In the genomic region with DNA sequence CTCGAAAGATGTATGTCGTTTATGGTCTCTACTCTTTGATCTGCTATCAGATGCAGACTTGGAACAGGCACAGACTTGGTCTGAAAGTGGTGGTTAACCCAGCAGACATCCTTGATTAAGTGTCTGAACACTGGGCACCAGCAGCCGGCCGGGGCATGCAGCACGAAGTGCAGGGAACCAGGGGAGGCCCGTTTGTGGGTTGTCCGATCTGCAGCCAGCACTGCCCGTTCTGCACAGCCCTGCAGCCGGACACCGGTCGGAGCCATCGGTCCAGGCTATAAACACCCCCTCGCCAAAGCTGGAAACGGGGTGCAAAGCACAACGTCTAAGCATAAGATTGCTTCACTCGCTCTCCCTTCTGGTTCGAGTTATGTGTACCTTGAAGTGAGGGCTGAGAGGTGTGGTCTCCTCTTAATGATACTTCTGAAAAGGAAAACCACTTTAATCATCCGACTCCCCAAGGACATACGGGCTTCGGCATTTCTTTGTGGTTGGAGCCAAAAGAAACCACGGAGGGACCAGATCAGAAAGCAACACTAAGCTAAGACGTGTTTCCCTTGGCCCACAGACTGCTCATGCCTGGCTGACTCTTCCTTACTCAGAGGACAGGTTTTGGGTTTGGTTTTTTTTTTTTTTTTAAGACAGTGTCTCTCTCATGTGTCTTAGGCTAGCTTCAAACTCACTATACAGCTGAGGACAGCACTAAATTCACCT, we compare ENCODE assay signal across 13 mouse cellular contexts.
DNase-seq lines count a peak whose midpoint lies in the region; ATAC-seq and TF ChIP-seq lines count a peak whose summit lies in the region.
"Had no signal": no experiment of that assay in that cellular context is flagged by ENCODE, and none has a peak within 500 bp of the region (broad histone marks: within the 10 kb centered on the region; RNA-seq: fewer than 3 reads in every experiment).

No protein-coding gene starts in this region.

- ATAC-seq in embryonic facial prominence, embryonic 11.5 days (replicated peaks; ENCODE audit: insufficient number of reproducible peaks, low FRiP score, low TSS enrichment, low read depth): no peak
- ATAC-seq in limb, embryonic 14.5 days (ENCODE audit: low FRiP score, low read depth): no peak
- no peak for ATAC-seq in liver, embryonic 11.5 days (replicated peaks; ENCODE audit: low FRiP score)

- TF ChIP-seq POLR2A in limb, embryonic 14.5 days (IDR thresholded peaks at IDR 0.05; ENCODE audit: borderline replicate concordance, extremely low read depth, insufficient read depth, insufficient read length): no peak

- no peak overlapping the region for H3K4me3 ChIP-seq in embryonic facial prominence, embryonic 11.5 days (ENCODE audit: low read depth, low read length)
- H3K4me3 ChIP-seq in limb, embryonic 14.5 days (replicated peaks; ENCODE audit: low read length): no peak overlapping the region
- H3K4me3 ChIP-seq in liver, embryonic 11.5 days (ENCODE audit: low read depth, low read length): no peak overlapping the region
- H3K4me3 ChIP-seq: forebrain, embryonic 15.5 days had no signal

- 77% methylated on average over 22 of the region's 22 CpGs for WGBS in embryonic facial prominence, embryonic 11.5 days
- WGBS in limb, embryonic 14.5 days: 24% methylated on average over 22 of the region's 22 CpGs
- WGBS in liver, embryonic 11.5 days: 86% methylated on average over 22 of the region's 22 CpGs

- no peaks in the 10 kb centered on the region for H3K9me3 ChIP-seq in embryonic facial prominence, embryonic 11.5 days (replicated peaks; ENCODE audit: control insufficient read depth, low read length)
- H3K9me3 ChIP-seq in limb, embryonic 14.5 days (ENCODE audit: control insufficient read depth, low read length): no peaks in the 10 kb centered on the region
- H3K9me3 ChIP-seq in liver, embryonic 11.5 days (ENCODE audit: control insufficient read depth, low read length): no peaks in the 10 kb centered on the region
- H3K9me3 ChIP-seq: forebrain, embryonic 15.5 days had no signal

- H3K27me3 ChIP-seq in embryonic facial prominence, embryonic 11.5 days (ENCODE audit: control insufficient read depth, insufficient read depth, low read length): no peaks in the 10 kb centered on the region
- no peaks in the 10 kb centered on the region for H3K27me3 ChIP-seq in limb, embryonic 14.5 days (ENCODE audit: control insufficient read depth, insufficient read depth, low read length)
- no peaks in the 10 kb centered on the region for H3K27me3 ChIP-seq in liver, embryonic 11.5 days (replicated peaks; ENCODE audit: control insufficient read depth, insufficient read depth, low read length)
- H3K27me3 ChIP-seq: forebrain, embryonic 15.5 days had no signal

- H3K27ac ChIP-seq in embryonic facial prominence, embryonic 11.5 days (replicated peaks; ENCODE audit: low read depth, low read length): 0 out of 2 replicates have a peak overlapping the region, but pooled peaks have one; percentile 4
- H3K27ac ChIP-seq in limb, embryonic 14.5 days (replicated peaks; ENCODE audit: low read depth, low read length): peak overlapping the region; percentile 43; the same call in 1 of the 2 replicates
- H3K27ac ChIP-seq in liver, embryonic 11.5 days (ENCODE audit: low read depth, low read length): no peak overlapping the region
- H3K27ac ChIP-seq: forebrain, embryonic 15.5 days; liver, embryonic 14.5 days had no signal

- no peaks in the 10 kb centered on the region for H3K4me1 ChIP-seq in embryonic facial prominence, embryonic 11.5 days (ENCODE audit: control insufficient read depth, insufficient read depth, low read length)
- peaks cover 31% of the 10 kb centered on the region for H3K4me1 ChIP-seq in limb, embryonic 14.5 days (ENCODE audit: control insufficient read depth, insufficient read depth, low read length)
- no peaks in the 10 kb centered on the region for H3K4me1 ChIP-seq in liver, embryonic 11.5 days (replicated peaks; ENCODE audit: control insufficient read depth, insufficient read depth, low read length)

- no peak overlapping the region for H3K4me2 ChIP-seq in embryonic facial prominence, embryonic 11.5 days (ENCODE audit: low read depth, low read length)
- peak overlapping the region; percentile 22; the same call in 1 of the 2 replicates for H3K4me2 ChIP-seq in limb, embryonic 14.5 days (replicated peaks; ENCODE audit: low read depth, low read length, severe bottlenecking)
- H3K4me2 ChIP-seq in liver, embryonic 11.5 days: no peak overlapping the region
- H3K4me2 ChIP-seq: forebrain, embryonic 15.5 days; heart, embryonic 11.5 days; midbrain, embryonic 11.5 days had no signal

- H3K36me3 ChIP-seq in embryonic facial prominence, embryonic 11.5 days (replicated peaks; ENCODE audit: control insufficient read depth, insufficient read depth, low read depth, low read length): no peaks in the 10 kb centered on the region
- no peaks in the 10 kb centered on the region for H3K36me3 ChIP-seq in limb, embryonic 14.5 days (ENCODE audit: control insufficient read depth, insufficient read depth, low read length)
- H3K36me3 ChIP-seq in liver, embryonic 11.5 days (ENCODE audit: control insufficient read depth, insufficient read depth, low read length): no peaks in the 10 kb centered on the region
- H3K36me3 ChIP-seq: forebrain, embryonic 15.5 days; G1E had no signal

- no peak overlapping the region for H3K9ac ChIP-seq in embryonic facial prominence, embryonic 11.5 days (replicated peaks; ENCODE audit: low read length)
- peak overlapping the region; percentile 21; the same call in 1 of the 2 replicates for H3K9ac ChIP-seq in limb, embryonic 14.5 days (ENCODE audit: low read depth, low read length, severe bottlenecking)
- no peak overlapping the region for H3K9ac ChIP-seq in liver, embryonic 11.5 days (ENCODE audit: low read depth, low read length)
- H3K9ac ChIP-seq: forebrain, embryonic 15.5 days; liver, embryonic 14.5 days had no signal

- DNase-seq in adrenal gland, adult (ENCODE audit: inconsistent age in 2 of 2, low spot score in 1 of 2): peak; percentile 70 to 82
- no peak for DNase-seq in adrenal gland, postnatal 4 days (ENCODE audit: low spot score in 2 of 2)
- peak; percentile 69 for DNase-seq in NIH3T3 (ENCODE audit: low read depth)
- DNase-seq in embryonic facial prominence, embryonic 11.5 days (ENCODE audit: low spot score): peak; percentile 41
- no peak for DNase-seq in limb, embryonic 14.5 days (ENCODE audit: low spot score)
- no peak for DNase-seq in liver, embryonic 11.5 days (ENCODE audit: low spot score)
- no peak for DNase-seq in kidney, adult 11 months
- no peak for DNase-seq in lung, postnatal 36 days

Comparison
In these comparisons a context has a peak if more than half of its experiments do, and no peak if none do; other contexts are left out.
1. DNase-seq: peak in adrenal gland, adult (2 of 2), NIH3T3 (single experiment) and embryonic facial prominence, embryonic 11.5 days (single experiment); none in adrenal gland, postnatal 4 days (0 of 2), limb, embryonic 14.5 days (single experiment), liver, embryonic 11.5 days (single experiment), kidney, adult 11 months (single experiment) and lung, postnatal 36 days (single experiment).